Mouse (Mus musculus) adrenal gland, adult (tissue): ENCODE data around the gene Adcy5.

ENCODE experiments used
- DNase-seq, 2 experiments: peaks; one replicate each; pipeline ENCODE4 v3.0.0; 2022 to 2023; ENCODE audit warnings: low spot score in 1 of 2; ENCODE audit not compliant: inconsistent age in 2 of 2

Adcy5 gene

GRCm38 (mm10) chr16:35248825-35249224, 94.1 kb downstream of the Adcy5 start:
- peak; percentile 34 to 65 for DNase-seq

- DNase-seq: no peak
Measured at GRCm38 (mm10) chr16:35249763-35250162, 95.1 kb downstream of the Adcy5 start.

- no peak for DNase-seq
Measured at GRCm38 (mm10) chr16:35251690-35252089, 97.0 kb downstream of the Adcy5 start.

GRCm38 (mm10) chr16:35252967-35253366, 98.3 kb downstream of the Adcy5 start:
- no peak for DNase-seq

- DNase-seq: peak; percentile 36 to 78
Measured at GRCm38 (mm10) chr16:35255981-35256380, 101.3 kb downstream of the Adcy5 start.

GRCm38 (mm10) chr16:35270353-35270934, 115.8 kb downstream of the Adcy5 start:
- peak; percentile 70 to 92 for DNase-seq

GRCm38 (mm10) chr16:35270945-35271344, 116.3 kb downstream of the Adcy5 start:
- no peak for DNase-seq

GRCm38 (mm10) chr16:35271572-35271971, 116.9 kb downstream of the Adcy5 start:
- no peak for DNase-seq

GRCm38 (mm10) chr16:35272417-35272816, 117.7 kb downstream of the Adcy5 start:
- DNase-seq: no peak

- DNase-seq: no peak
Measured at GRCm38 (mm10) chr16:35278166-35278565, 123.5 kb downstream of the Adcy5 start.

- DNase-seq: no peak
Measured at GRCm38 (mm10) chr16:35282456-35282855, 127.8 kb downstream of the Adcy5 start.

GRCm38 (mm10) chr16:35285821-35286220, 131.1 kb downstream of the Adcy5 start:
- DNase-seq: peak; percentile 38 to 72

GRCm38 (mm10) chr16:35287244-35287643, 132.6 kb downstream of the Adcy5 start:
- DNase-seq: no peak

- DNase-seq: peak in 1 of 2 experiments; percentile 34
Measured at GRCm38 (mm10) chr16:35297786-35298185, 143.1 kb downstream of the Adcy5 start.

- DNase-seq: no peak
Measured at GRCm38 (mm10) chr16:35300156-35300555, 145.5 kb downstream of the Adcy5 start.

GRCm38 (mm10) chr16:35302441-35303280, 148.0 kb downstream of the Adcy5 start:
- DNase-seq: peak in 1 of 2 experiments; percentile 38

GRCm38 (mm10) chr16:35303721-35304120, 149.0 kb downstream of the Adcy5 start:
- DNase-seq: no peak

GRCm38 (mm10) chr16:35304416-35304815, 149.7 kb downstream of the Adcy5 start:
- no peak for DNase-seq

- DNase-seq: no peak
Measured at GRCm38 (mm10) chr16:35305226-35305625, 150.5 kb downstream of the Adcy5 start.

GRCm38 (mm10) chr16:35306631-35307030, 152.0 kb downstream of the Adcy5 start:
- DNase-seq: no peak

GRCm38 (mm10) chr16:35307331-35307730, 152.7 kb downstream of the Adcy5 start:
- no peak for DNase-seq

GRCm38 (mm10) chr16:35308016-35308415, 153.3 kb downstream of the Adcy5 start:
- no peak for DNase-seq
